Mouse (Mus musculus) limb, embryonic 15.5 days (tissue): ENCODE data around the gene Gnas. TPM values are rescaled to one million over a fixed set of nuclear protein-coding genes. Genes with fewer than 3 reads are reported as not detected.
A peak's percentile ranks its signal among the peaks of the same experiment; 100 is the strongest.

Experiments
- ATAC-seq: fragments of 200-750 bp; cut with Nextera tagmentation; 2 replicates; pipeline ENCODE4 v1.8.0; 2017; ENCODE audit warnings: low read depth, moderate TSS enrichment; ENCODE audit not compliant: insufficient number of reproducible peaks, low FRiP score, low TSS enrichment
- H3K27ac ChIP-seq: fragments of 300-500 bp; sonication (generic); 2 replicates; pipeline ENCODE4 v1.5.1; 2015; ENCODE audit warnings: moderate library complexity, mild to moderate bottlenecking, inconsistent platforms
- H3K27me3 ChIP-seq: fragments of 300-500 bp; sonication (generic); 2 replicates; pipeline ENCODE4 v1.6.1; 2015; ENCODE audit warnings: inconsistent platforms
- H3K36me3 ChIP-seq: fragments of 300-500 bp; sonication (generic); 2 replicates; pipeline ENCODE4 v1.6.1; 2015; ENCODE audit warnings: inconsistent platforms
- H3K4me1 ChIP-seq: fragments of 300-500 bp; sonication (generic); 2 replicates; pipeline ENCODE4 v1.6.1; 2015; ENCODE audit warnings: inconsistent platforms
- H3K4me2 ChIP-seq: fragments of 300-500 bp; sonication (generic); 2 replicates; pipeline ENCODE4 v1.6.1; 2015; ENCODE audit warnings: mild to moderate bottlenecking, inconsistent platforms
- H3K4me3 ChIP-seq: fragments of 300-500 bp; sonication (generic); 2 replicates; pipeline ENCODE4 v1.5.1; 2015; ENCODE audit warnings: mild to moderate bottlenecking, inconsistent platforms
- H3K9ac ChIP-seq: fragments of 300-500 bp; sonication (generic); 2 replicates; pipeline ENCODE4 v1.6.1; 2015; ENCODE audit warnings: inconsistent platforms
- H3K9me3 ChIP-seq: fragments of 300-500 bp; sonication (generic); 2 replicates; pipeline ENCODE4 v1.6.1; 2016; ENCODE audit warnings: inconsistent platforms
- WGBS: fragments of 180-500 bp; shearing (Covaris S2); methylation state at CpG from one replicate; pipeline ENCODE4 v1.1.7; 2015; 5-methylcytosine and 5-hydroxymethylcytosine counted together
- polyA plus RNA-seq: library from polyadenylated mRNA; unstranded; fragments of >200 nt; fragmentation: Nextera tagmentation; extraction: Ambion mirVana; gene quantifications from 2 replicates; pipeline ENCODE4 v1.2.1, GENCODE M21; 2015

Gene Gnas
- polyA plus RNA-seq, 1 experiment from 2014 or later: 2,166 TPM

DNA sequence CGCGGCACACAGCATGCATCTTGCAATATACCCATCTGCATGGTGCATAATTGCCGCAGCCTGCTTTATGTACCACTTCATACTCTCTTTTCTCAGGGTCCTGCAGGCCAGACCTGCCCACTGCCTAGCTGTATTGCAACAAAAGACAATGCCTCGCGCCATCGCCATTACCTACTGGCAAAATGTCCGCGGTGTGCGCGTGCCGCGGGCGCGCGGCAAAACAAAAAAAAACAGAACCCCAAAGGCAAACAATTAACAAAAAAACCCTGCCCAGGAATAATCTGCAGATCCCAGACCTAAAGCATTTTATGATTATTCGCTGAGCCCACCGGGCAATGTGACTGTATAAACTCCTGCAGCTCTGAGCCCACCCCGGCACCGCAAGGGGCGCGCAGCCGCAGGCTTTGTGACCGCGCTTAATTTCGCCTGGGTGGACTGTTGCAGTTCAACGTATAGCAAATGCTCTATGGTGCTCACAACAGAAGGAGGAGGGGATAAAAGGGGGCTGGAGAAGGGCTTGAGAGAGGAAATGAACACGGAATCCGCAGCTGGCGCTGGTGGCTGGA is 11.9 kb downstream of the Gnas start:
- peak overlapping the region; percentile 55 for H3K4me3 ChIP-seq
- H3K9ac ChIP-seq: no peak overlapping the region
- no peak for ATAC-seq
- peak overlapping the region; percentile 53 for H3K4me2 ChIP-seq
- no peak overlapping the region for H3K27ac ChIP-seq
- H3K9me3 ChIP-seq: peaks cover 56% of the 10 kb centered on the region
- H3K27me3 ChIP-seq: peaks cover 38% of the 10 kb centered on the region
- WGBS: 55% methylated on average over 29 of the region's 29 CpGs
- peaks cover 55% of the 10 kb centered on the region for H3K4me1 ChIP-seq
- peaks cover 68% of the 10 kb centered on the region for H3K36me3 ChIP-seq

DNA sequence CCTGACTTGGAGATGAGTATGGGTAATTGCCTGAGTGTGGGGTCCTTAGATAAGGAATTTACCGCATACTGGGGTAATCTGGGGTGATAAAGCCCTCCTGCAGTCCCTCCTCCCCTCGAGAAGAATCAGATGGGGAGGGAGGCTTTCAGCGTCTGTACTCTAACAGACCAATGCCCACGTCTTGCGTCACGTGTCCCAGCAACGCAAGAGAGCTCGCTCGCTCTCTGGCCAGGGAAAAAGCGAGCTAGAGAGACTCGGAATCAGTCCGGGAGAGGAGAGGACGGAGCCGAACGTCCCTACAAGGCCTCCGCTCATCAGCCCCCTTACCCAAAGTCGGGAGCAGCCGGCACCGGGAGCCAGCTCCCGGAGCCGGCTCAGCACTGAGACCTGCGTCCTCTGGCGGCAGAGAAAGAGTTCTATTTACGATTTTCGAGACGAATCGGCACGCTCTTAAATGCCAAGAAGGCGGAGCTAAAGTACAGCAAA is 13.0 kb downstream of the Gnas start:
- H3K9me3 ChIP-seq: peaks cover 56% of the 10 kb centered on the region
- H3K4me3 ChIP-seq: peak overlapping the region; percentile 25
- WGBS: 48% methylated on average over 29 of the region's 29 CpGs
- H3K4me2 ChIP-seq: peak overlapping the region; percentile 31; the same call in 1 of the 2 replicates
- ATAC-seq: no peak
- peaks cover 44% of the 10 kb centered on the region for H3K4me1 ChIP-seq
- H3K27ac ChIP-seq: no peak overlapping the region
- H3K27me3 ChIP-seq: peaks cover 38% of the 10 kb centered on the region
- H3K9ac ChIP-seq: no peak overlapping the region
- H3K36me3 ChIP-seq: peaks cover 65% of the 10 kb centered on the region

DNA sequence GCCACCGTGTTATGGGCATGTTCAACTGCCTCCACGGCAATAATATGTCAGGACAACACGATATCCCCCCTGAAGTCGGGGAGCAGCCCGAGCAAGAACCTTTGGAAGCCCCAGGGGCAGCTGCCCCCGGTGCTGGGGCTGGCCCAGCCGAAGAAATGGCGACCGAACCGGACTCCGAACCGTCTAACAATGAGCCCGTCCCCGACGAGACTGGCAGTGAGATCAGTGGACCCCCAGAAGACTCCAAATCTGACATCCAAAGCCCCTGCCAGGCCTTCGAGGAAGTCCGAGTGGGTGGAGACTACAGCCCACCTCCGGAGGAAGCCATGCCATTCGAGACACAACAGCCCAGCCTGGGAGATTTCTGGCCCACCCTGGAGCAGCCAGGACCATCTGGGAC is 13.7 kb downstream of the Gnas start:
- H3K9ac ChIP-seq: no peak overlapping the region
- ATAC-seq: no peak
- H3K9me3 ChIP-seq: peaks cover 56% of the 10 kb centered on the region
- 67% methylated on average over 19 of the region's 19 CpGs for WGBS
- H3K4me3 ChIP-seq: peak overlapping the region; percentile 40
- peaks cover 64% of the 10 kb centered on the region for H3K36me3 ChIP-seq
- peaks cover 38% of the 10 kb centered on the region for H3K27me3 ChIP-seq
- H3K4me2 ChIP-seq: peak overlapping the region; percentile 52
- H3K4me1 ChIP-seq: peaks cover 37% of the 10 kb centered on the region
- no peak overlapping the region for H3K27ac ChIP-seq

DNA sequence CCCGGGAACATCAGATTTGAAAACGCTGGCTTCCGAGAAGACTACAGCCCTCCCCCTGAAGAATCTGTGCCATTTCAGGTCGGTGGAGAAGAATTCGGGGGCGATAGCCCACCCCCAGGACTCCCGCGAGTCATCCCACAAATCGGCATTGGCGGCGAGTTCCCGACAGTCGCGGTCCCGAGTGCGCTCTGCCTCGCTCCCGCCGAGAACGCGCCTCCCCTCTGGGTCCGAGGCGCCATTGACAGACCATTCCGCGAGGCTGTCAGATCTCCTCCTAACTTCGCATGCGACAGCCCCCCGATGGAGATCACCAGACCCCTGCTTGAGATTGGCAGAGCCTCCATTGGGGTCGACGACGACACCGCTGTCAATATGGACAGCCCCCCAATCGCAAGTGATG is 14.4 kb downstream of the Gnas start:
- WGBS: 43% methylated on average over 33 of the region's 33 CpGs

DNA sequence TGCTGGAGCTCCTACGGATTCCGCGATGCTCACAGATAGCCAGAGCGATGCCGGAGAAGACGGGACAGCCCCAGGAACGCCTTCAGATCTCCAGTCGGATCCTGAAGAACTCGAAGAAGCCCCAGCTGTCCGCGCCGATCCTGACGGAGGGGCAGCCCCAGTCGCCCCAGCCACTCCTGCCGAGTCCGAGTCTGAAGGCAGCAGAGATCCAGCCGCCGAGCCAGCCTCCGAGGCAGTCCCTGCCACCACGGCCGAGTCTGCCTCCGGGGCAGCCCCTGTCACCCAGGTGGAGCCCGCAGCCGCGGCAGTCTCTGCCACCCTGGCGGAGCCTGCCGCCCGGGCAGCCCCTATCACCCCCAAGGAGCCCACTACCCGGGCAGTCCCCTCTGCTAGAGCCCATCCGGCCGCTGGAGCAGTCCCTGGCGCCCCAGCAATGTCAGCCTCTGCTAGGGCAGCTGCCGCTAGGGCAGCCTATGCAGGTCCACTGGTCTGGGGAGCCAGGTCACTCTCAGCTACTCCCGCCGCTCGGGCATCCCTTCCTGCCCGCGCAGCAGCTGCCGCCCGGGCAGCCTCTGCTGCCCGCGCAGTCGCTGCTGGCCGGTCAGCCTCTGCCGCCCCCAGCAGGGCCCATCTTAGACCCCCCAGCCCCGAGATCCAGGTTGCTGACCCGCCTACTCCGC is 15.1 kb downstream of the Gnas start:
- no peak for ATAC-seq
- Histone ChIP-seq H3K9me3 (peaks cover 56% of the 10 kb centered on the region), H3K9ac (no peak overlapping the region), H3K27me3 (peaks cover 38% of the 10 kb centered on the region), H3K4me2 (peak overlapping the region; percentile 52), H3K4me3 (peak overlapping the region; percentile 40), H3K36me3 (peaks cover 61% of the 10 kb centered on the region), H3K27ac (no peak overlapping the region), H3K4me1 (peaks cover 35% of the 10 kb centered on the region)
- WGBS: 58% methylated on average over 48 of the region's 48 CpGs

More for the DNA sequence above, 14.4 kb downstream of the Gnas start:
- no peak for ATAC-seq
- H3K4me3 ChIP-seq: peak overlapping the region; percentile 40
- H3K4me1 ChIP-seq: peaks cover 37% of the 10 kb centered on the region
- peaks cover 56% of the 10 kb centered on the region for H3K9me3 ChIP-seq
- H3K9ac ChIP-seq: no peak overlapping the region
- H3K27ac ChIP-seq: no peak overlapping the region
- peaks cover 38% of the 10 kb centered on the region for H3K27me3 ChIP-seq
- H3K36me3 ChIP-seq: peaks cover 61% of the 10 kb centered on the region
- peak overlapping the region; percentile 52 for H3K4me2 ChIP-seq

DNA sequence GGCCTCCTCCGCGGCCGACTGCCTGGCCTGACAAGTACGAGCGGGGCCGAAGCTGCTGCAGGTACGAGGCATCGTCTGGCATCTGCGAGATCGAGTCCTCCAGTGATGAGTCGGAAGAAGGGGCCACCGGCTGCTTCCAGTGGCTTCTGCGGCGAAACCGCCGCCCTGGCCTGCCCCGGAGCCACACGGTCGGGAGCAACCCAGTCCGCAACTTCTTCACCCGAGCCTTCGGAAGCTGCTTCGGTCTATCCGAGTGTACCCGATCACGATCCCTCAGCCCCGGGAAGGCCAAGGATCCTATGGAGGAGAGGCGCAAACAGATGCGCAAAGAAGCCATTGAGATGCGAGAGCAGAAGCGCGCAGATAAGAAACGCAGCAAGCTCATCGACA is 15.6 kb downstream of the Gnas start:
- WGBS: 59% methylated on average over 34 of the region's 34 CpGs
- no peak overlapping the region for H3K27ac ChIP-seq

DNA sequence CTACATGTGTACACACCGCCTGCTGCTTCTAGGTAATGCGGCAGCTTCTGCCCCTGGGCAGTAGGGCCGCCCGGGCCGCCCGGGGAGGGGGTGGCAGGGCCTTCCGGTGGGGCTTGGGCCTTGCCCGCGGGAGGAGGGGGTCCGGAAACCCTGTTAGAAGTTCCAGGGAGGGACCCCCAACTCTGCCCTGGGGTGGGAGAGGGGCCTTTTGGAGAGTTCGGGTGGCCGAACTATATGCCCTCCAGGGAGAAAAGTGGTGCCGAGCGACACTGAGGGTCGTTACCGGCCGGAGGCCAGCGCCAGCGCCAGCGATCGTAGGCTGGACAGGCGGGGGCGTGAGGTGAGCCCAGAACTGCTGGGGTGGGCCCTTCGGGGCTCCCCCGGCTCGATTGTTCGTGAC is 16.1 kb downstream of the Gnas start:
- Histone ChIP-seq H3K36me3 (peaks cover 52% of the 10 kb centered on the region), H3K4me1 (peaks cover 35% of the 10 kb centered on the region), H3K27ac (no peak overlapping the region), H3K4me3 (peak overlapping the region; percentile 40), H3K9me3 (peaks cover 47% of the 10 kb centered on the region), H3K9ac (no peak overlapping the region), H3K27me3 (peaks cover 38% of the 10 kb centered on the region), H3K4me2 (peak overlapping the region; percentile 52)
- ATAC-seq: no peak
- 45% methylated on average over 27 of the region's 27 CpGs for WGBS

More for the DNA sequence above, 15.6 kb downstream of the Gnas start:
- Histone ChIP-seq H3K4me3 (peak overlapping the region; percentile 40), H3K9me3 (peaks cover 51% of the 10 kb centered on the region), H3K4me2 (peak overlapping the region; percentile 52), H3K27me3 (peaks cover 38% of the 10 kb centered on the region), H3K9ac (no peak overlapping the region), H3K4me1 (peaks cover 35% of the 10 kb centered on the region), H3K36me3 (peaks cover 56% of the 10 kb centered on the region)
- ATAC-seq: no peak

DNA sequence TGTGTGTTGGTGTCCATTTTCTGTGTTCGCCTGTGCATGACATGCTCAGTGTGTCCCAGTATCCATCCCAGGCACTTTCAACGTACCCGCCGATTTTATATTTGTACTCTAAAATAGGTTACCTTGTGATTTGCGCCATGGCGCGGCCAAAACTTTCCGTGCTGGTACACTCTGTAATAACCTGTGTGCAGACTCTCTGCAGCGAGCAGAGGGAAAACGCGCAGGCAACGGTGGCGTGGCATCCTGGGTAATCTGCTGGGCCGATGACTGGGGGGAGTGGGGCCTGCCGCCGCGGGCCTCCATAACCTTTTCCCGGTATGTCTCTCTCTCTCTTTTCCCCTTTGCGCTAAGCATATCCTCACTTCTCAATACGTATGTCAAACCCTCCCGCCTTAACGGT is 16.5 kb downstream of the Gnas start:
- Histone ChIP-seq H3K27me3 (peaks cover 38% of the 10 kb centered on the region), H3K9ac (no peak overlapping the region), H3K4me2 (peak overlapping the region; percentile 52), H3K4me1 (peaks cover 35% of the 10 kb centered on the region), H3K36me3 (peaks cover 48% of the 10 kb centered on the region), H3K27ac (no peak overlapping the region), H3K9me3 (peaks cover 42% of the 10 kb centered on the region), H3K4me3 (peak overlapping the region; percentile 40)
- 57% methylated on average over 22 of the region's 22 CpGs for WGBS
- ATAC-seq: no peak

DNA sequence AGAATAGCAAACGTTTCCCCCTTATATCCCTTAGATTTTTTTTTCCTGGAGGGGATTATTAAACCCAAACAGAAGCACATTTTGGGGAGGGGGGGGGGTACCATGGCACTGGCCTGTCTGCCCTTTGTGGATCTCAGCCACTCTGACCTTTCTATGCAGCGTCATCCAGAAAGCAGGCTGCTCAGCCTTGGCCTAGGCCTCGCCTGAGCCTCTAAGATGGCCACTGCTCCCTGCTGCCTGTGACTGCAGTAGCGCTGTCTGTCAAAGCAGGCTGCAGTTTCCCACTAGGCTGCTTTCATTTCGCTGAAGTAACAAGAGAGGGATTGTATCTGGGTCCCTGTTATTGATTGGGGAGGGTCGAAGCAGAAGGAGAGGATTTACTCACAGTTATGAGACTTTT is 18.4 kb downstream of the Gnas start:
- Histone ChIP-seq H3K4me3 (no peak overlapping the region), H3K9ac (no peak overlapping the region), H3K4me1 (peaks cover 25% of the 10 kb centered on the region), H3K36me3 (peaks cover 32% of the 10 kb centered on the region), H3K27ac (no peak overlapping the region), H3K27me3 (peaks cover 31% of the 10 kb centered on the region), H3K4me2 (no peak overlapping the region), H3K9me3 (peaks cover 32% of the 10 kb centered on the region)
- ATAC-seq: no peak
- 58% methylated on average over 6 of the region's 6 CpGs for WGBS

DNA sequence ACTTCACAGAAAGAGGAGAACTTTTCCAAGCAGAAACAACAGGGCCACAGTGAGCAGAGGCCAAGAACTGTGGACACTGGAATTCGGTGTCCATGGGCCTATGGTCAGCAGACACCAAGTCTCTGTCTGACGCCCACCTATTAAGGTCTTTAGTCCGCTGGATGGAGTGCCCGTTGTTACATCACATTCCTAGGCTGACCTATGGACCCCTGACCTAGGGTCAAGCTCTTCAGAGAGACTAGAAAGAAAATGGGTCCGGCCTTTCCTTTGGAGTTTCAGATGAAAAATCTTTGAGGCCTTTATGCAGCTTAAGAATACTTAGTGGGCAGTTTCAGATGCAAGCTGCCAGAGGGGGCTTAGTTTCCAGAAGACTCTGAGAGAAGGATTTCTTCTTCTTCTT is 21.5 kb downstream of the Gnas start:
- Histone ChIP-seq H3K4me3 (no peak overlapping the region), H3K4me1 (no peaks in the 10 kb centered on the region), H3K9me3 (peaks cover 2% of the 10 kb centered on the region; the same call in 1 of the 2 replicates), H3K4me2 (no peak overlapping the region), H3K27me3 (peaks cover 1% of the 10 kb centered on the region; the same call in 1 of the 2 replicates), H3K27ac (no peak overlapping the region), H3K36me3 (peaks cover 2% of the 10 kb centered on the region), H3K9ac (no peak overlapping the region)
- ATAC-seq: no peak
- WGBS: 19% methylated on average over 5 of the region's 5 CpGs

DNA sequence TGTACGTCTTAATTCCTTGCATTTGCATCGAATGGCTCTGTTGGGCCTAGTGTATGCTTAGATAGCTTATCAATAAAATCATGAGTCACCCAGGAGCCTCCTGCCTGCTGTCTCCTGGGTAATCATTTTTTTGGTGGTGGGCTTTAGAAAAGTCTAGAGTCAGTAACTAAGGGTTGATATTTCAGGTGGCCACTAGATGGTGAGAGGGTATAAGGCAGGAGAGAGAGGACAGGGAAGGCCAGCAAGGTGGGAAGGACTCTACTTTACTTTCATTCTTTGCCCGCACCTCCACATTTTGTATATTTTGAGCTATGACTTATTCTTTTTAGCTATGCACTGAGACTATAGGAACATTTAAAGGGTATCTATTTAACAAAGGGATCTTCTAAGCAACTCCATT is 23.8 kb downstream of the Gnas start:
- H3K27ac ChIP-seq: no peak overlapping the region
- 81% methylated on average over 3 of the region's 3 CpGs for WGBS
- H3K4me2 ChIP-seq: no peak overlapping the region
- H3K4me1 ChIP-seq: peaks cover 7% of the 10 kb centered on the region
- no peak overlapping the region for H3K9ac ChIP-seq
- H3K36me3 ChIP-seq: no peaks in the 10 kb centered on the region
- ATAC-seq: no peak
- no peak overlapping the region for H3K4me3 ChIP-seq
- no peaks in the 10 kb centered on the region for H3K9me3 ChIP-seq
- no peaks in the 10 kb centered on the region for H3K27me3 ChIP-seq

DNA sequence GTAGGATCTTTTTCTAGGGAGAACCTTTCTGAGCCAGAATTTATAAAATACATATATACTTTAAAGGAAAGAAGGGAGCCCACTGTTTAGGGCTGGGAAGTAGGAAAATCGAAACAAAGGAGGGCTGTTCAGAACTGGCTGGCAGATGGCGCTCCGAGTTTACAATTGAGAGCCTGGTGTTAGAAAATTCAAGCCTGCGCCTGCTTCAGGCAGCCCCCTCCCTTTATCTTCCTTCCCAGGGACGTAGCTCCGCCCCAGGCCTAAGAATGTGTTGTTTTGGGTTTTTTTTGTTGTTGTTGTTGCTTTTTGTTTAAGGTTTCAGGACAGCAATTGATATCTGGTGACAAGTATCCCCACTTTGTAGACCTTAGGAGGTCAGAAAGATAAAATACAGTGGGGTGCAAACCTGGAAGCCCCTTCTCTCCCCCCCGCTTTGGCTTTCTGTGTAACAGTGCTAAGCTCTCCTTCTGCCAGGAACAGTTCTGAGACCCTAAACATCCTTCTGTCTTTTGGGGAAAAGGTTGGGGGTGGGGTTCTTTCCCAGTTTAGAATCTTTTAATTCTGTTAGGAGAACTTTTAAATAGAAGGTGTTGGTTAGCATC is 26.9 kb downstream of the Gnas start:
- no peak overlapping the region for H3K4me2 ChIP-seq
- H3K27ac ChIP-seq: no peak overlapping the region
- no peak overlapping the region for H3K9ac ChIP-seq
- no peak overlapping the region for H3K4me3 ChIP-seq
- H3K27me3 ChIP-seq: no peaks in the 10 kb centered on the region
- peaks cover 11% of the 10 kb centered on the region for H3K4me1 ChIP-seq
- no peaks in the 10 kb centered on the region for H3K36me3 ChIP-seq
- WGBS: 15% methylated on average over 7 of the region's 7 CpGs
- ATAC-seq: no peak
- no peaks in the 10 kb centered on the region for H3K9me3 ChIP-seq
